Mouse (Mus musculus): ENCODE measurements at regions not wholly inside any gene's neighbourhood (a gene's known extent, or its start where the extent isn't known, plus 50 kb on each side); places are given as distances from the start of the nearest gene placed in this dataset.
"Not testable (repeated sequence)": the region's sequence is repeated elsewhere in the genome, so short reads cannot be mapped to it uniquely, and the experiment has no call there.

DNA sequence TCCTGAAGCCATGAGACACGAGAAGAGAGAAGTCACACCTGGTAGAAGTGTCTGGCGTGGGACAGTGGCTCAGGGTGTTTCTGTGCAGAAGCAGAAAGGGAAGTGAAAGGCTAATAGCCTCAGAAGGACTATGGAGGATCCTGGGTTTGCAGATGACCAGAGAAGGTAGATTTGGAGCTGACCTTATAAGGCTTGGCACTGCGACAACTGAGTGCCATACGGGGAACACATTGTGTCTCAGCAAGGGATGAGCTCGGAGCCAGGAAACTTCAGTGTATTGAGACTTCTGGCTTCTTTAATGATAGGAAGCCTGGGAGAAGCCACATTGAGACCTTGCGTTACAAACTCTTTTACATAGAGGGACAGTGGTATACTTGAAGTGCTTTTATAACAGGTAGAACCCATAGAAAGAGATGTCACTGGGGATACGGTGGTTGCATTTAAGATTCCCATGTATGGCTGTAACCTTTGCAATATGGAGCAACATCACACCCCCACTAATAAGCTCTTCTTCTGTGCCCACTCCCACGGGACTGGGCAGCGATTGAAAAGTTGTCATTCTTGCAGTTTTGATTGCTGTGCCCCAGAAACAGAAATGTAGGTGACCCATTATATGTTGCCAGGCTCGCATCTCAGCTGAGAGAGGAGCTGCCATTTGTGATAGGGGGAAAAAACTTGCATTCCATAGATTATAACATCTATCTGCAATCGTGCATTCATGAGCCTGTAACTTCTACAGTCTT, 61.8 kb upstream of the Dync1i1 start:
- Histone ChIP-seq H3K9me3 (replicated peaks) (no peaks in the 10 kb centered on the region), H3K4me2 (replicated peaks) (no peak overlapping the region), H3K27me3 (no peaks in the 10 kb centered on the region), H3K36me3 (no peaks in the 10 kb centered on the region), H3K9ac (no peak overlapping the region), H3K4me1 (no peaks in the 10 kb centered on the region), H3K27ac (no peak overlapping the region), H3K4me3 (no peak overlapping the region)
- ATAC-seq (ENCODE audit: low FRiP score): no peak
- WGBS: 94% methylated on average over 11 of the region's 11 CpGs

DNA sequence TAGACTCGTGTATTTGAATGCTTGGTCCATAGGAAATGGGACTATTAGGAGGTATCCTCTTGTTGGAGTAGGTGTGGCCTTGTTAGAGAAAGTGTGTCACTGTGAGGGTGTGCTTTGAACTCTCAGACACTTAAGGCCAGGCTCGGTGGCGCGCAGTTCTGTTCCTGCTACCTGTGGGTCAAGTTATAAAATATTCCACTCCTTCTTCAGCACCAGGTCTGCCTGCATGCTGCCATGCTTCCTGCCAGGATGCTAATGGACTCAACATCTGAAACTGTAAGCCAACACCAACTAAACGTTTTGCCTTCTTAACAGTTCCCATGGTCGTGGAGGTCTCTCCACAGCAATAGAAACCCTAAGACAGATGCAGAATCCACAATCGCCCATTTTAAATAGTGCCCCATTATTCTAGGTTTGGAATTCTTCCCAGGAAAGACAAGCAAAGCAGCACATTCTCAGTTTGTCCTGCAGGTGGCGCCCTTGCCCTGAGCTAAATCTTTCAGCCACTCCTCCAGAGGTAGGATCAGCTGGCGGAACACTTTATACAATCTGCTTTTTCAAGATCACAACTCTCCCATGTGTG, 80.2 kb upstream of the Dync1i1 start:
- Histone ChIP-seq H3K9me3 (replicated peaks) (no peaks in the 10 kb centered on the region), H3K4me1 (no peaks in the 10 kb centered on the region), H3K36me3 (no peaks in the 10 kb centered on the region), H3K27ac (no peak overlapping the region), H3K27me3 (no peaks in the 10 kb centered on the region), H3K9ac (no peak overlapping the region), H3K4me2 (replicated peaks) (no peak overlapping the region), H3K4me3 (no peak overlapping the region)
- 34% methylated on average over 9 of the region's 9 CpGs for WGBS
- peak; percentile 63 for ATAC-seq (ENCODE audit: low FRiP score)

DNA sequence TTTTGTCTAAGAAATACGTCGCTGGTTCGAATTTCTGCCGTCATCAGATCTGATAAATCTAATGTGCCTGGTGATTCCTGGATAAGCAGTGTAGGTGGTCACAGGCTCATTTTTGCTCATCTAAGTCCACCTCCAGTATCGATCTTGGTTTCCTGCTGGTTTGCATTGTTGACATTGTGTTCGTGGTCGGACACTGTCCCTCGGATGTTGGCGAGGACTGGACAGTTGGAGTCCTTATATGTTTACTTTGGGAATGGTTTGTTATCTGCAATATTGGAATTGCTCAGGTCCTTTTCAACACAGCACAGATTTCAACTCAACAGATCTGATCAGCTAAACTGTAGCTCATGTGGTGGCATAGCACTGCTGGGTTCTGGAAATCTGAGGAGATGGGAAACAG, 91.2 kb upstream of the Dync1i1 start:
- no peaks in the 10 kb centered on the region for H3K4me1 ChIP-seq
- no peaks in the 10 kb centered on the region for H3K36me3 ChIP-seq
- no peak overlapping the region for H3K9ac ChIP-seq
- 91% methylated on average over 9 of the region's 9 CpGs for WGBS
- H3K9me3 ChIP-seq (replicated peaks): no peaks in the 10 kb centered on the region
- H3K27ac ChIP-seq: no peak overlapping the region
- no peaks in the 10 kb centered on the region for H3K27me3 ChIP-seq
- no peak overlapping the region for H3K4me3 ChIP-seq
- H3K4me2 ChIP-seq (replicated peaks): no peak overlapping the region
- no peak for ATAC-seq (ENCODE audit: low FRiP score)

DNA sequence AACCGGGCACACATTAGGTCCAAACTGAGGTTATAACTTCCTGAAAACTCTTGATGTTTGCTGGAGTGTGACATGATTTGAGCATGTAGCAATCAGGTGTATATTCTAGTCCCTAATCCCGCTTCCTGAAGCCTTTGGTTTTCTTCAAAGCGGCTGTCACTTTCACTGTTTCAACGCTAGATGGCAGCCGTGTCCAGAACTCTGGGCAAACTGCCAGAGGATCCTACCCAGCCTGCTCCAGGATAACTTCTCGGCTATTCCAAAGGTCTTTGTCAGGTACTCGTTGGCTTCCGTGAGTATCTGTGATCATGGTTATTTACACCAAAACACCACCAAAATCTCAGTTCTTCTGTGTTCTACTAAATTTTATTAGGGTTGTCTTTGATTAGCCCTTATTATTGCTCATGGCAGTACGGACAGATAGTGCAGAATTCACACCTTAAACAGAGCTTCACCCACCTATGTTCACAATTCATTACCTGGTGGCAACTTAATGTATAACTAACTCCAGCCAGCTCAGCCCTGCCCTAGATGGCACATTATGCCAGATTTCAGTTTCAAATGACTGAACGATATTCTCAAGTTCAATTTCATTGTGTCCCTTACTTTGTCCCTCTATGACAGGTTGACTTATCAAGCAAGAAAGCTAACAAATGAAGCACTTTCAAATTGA, 92.3 kb upstream of the Dync1i1 start:
- Histone ChIP-seq H3K4me1 (no peaks in the 10 kb centered on the region), H3K4me2 (replicated peaks) (no peak overlapping the region), H3K27me3 (no peaks in the 10 kb centered on the region), H3K9ac (no peak overlapping the region), H3K4me3 (no peak overlapping the region), H3K36me3 (no peaks in the 10 kb centered on the region), H3K27ac (no peak overlapping the region), H3K9me3 (replicated peaks) (no peaks in the 10 kb centered on the region)
- ATAC-seq (ENCODE audit: low FRiP score): peak; percentile 46; the same call in 1 of the 2 replicates
- WGBS: 27% methylated on average over 10 of the region's 10 CpGs

DNA sequence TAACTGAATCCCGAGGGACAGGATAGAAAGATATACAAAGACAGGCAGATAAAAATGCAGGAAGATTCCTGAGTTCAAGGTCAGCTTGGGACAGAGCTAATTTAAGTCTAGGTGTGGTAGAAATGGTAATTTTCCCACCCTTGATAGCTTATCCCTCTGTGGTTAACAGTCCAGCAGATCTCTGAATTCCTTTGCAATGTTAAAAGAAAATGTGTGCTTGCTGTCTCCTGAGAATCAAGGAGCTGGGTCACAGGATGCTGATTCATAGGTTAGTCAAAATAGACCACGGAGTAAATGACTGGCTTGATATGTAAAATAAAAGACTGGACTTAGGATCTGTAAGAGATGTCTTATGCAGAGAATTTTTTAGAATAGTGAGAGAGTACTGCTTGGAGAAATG, 101.4 kb upstream of the Dync1i1 start:
- Histone ChIP-seq H3K9me3 (replicated peaks) (no peaks in the 10 kb centered on the region), H3K36me3 (no peaks in the 10 kb centered on the region), H3K9ac (no peak overlapping the region), H3K27ac (no peak overlapping the region), H3K27me3 (no peaks in the 10 kb centered on the region), H3K4me2 (replicated peaks) (no peak overlapping the region), H3K4me3 (no peak overlapping the region), H3K4me1 (no peaks in the 10 kb centered on the region)
- WGBS: 79% methylated on average over 2 of the region's 2 CpGs
- no peak for ATAC-seq (ENCODE audit: low FRiP score)

DNA sequence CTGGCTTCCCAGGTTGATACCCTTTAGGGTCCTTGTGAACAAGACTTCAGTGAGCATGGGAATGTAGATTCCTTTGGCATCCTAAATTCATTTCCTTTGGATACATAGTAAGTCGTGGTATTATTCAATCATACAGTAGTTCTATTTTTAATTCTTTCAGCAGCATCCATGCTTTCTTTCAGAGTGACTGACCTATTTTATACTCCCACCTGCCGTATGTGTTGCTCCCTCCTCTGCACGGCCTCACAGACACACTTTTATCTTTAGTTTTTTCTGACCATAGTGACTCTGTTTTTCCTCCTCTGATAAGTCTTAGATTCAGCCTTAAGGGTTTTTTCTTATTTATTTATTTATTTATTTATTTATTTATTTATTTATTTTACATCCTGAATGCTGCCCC, 103.9 kb upstream of the Dync1i1 start:
- Histone ChIP-seq H3K9me3 (replicated peaks) (no peaks in the 10 kb centered on the region), H3K27ac (no peak overlapping the region), H3K4me1 (no peaks in the 10 kb centered on the region), H3K4me2 (replicated peaks) (no peak overlapping the region), H3K27me3 (no peaks in the 10 kb centered on the region), H3K4me3 (no peak overlapping the region), H3K9ac (no peak overlapping the region), H3K36me3 (no peaks in the 10 kb centered on the region)
- no peak for ATAC-seq (ENCODE audit: low FRiP score)
- 91% methylated on average over 3 of the region's 3 CpGs for WGBS

DNA sequence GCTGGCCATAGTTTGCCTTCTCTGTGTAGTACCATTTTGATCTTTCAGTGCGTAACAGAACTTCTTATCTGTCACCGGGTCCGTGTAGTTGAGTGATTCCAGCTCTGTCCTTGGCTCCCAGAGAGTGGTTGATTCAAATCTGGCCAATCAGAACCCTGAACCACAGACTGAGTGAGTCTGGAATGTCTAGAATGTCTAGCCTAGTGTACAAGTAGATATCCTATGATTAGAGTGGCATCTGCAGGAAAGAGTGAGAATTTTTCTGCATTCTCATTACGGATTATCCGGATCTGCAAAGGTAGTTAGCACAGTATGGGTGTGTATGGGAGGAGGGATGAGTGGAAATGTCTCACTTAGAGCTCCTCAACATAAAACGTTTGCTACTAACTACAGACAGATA, 97.9 kb upstream of the Pdk4 start:
- ATAC-seq (ENCODE audit: low FRiP score): no peak
- H3K4me2 ChIP-seq (replicated peaks): no peak overlapping the region
- no peak overlapping the region for H3K4me3 ChIP-seq
- H3K9me3 ChIP-seq (replicated peaks): no peaks in the 10 kb centered on the region
- H3K9ac ChIP-seq: no peak overlapping the region
- 80% methylated on average over 6 of the region's 6 CpGs for WGBS
- no peaks in the 10 kb centered on the region for H3K4me1 ChIP-seq
- no peak overlapping the region for H3K27ac ChIP-seq
- H3K36me3 ChIP-seq: no peaks in the 10 kb centered on the region
- H3K27me3 ChIP-seq: no peaks in the 10 kb centered on the region

DNA sequence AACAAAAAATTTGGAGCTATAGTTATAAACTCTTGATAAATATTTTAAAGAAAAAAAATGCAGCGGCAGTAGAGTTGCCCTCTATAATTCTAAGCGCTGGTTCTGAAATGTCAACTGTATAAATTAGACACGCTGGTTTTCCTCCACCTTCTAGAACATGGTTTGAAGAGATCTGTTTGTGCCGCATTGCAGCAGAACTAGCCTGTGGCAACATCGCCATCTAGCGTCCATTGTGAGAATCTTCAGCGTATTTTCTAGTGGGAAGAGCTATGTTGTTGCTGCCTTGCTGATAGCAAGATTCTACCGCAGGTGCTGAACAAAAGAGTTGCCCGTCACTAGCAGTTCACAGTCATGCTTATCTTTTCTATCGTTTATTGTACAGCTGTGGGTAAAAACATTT, 93.5 kb upstream of the Pdk4 start:
- Histone ChIP-seq H3K27me3 (no peaks in the 10 kb centered on the region), H3K27ac (no peak overlapping the region), H3K9me3 (replicated peaks) (no peaks in the 10 kb centered on the region), H3K4me2 (replicated peaks) (no peak overlapping the region), H3K9ac (no peak overlapping the region), H3K4me3 (no peak overlapping the region), H3K36me3 (no peaks in the 10 kb centered on the region), H3K4me1 (no peaks in the 10 kb centered on the region)
- WGBS: 7% methylated on average over 10 of the region's 10 CpGs
- ATAC-seq (ENCODE audit: low FRiP score): peak; percentile 81

DNA sequence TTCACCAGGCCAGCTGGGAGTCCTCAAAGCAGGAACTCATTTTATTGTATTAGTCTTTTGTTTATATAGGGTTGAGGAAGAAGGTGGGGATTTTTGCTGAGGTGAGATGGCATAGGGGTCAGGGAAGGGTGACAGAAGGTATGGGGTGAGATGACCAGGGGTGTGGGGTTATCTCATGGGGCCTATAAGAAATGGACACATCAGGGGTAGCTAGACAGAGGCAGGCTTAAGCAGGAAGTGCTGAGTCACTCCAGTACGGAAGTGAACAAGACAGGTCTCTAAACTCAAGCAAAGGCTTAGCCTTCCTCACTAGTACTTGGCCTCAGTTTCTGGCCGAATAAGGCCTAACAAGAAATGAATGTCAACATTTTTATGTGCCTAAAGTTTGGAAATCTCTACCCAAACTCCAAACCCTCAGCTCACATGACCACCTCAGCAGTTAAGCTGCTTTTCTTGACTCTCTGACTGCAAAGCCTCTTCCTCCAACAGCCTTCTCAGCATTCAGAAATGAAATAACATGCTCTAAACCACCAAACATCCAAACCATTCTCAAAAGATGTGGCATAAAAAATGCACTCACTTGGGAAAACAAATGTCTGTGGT, 86.9 kb upstream of the Pdk4 start:
- WGBS: 83% methylated on average over 2 of the region's 2 CpGs
- no peaks in the 10 kb centered on the region for H3K9me3 ChIP-seq (replicated peaks)
- ATAC-seq (ENCODE audit: low FRiP score): no peak
- no peaks in the 10 kb centered on the region for H3K27me3 ChIP-seq
- H3K27ac ChIP-seq: no peak overlapping the region
- H3K4me3 ChIP-seq: no peak overlapping the region
- H3K4me1 ChIP-seq: no peaks in the 10 kb centered on the region
- no peak overlapping the region for H3K4me2 ChIP-seq (replicated peaks)
- H3K36me3 ChIP-seq: no peaks in the 10 kb centered on the region
- H3K9ac ChIP-seq: no peak overlapping the region

DNA sequence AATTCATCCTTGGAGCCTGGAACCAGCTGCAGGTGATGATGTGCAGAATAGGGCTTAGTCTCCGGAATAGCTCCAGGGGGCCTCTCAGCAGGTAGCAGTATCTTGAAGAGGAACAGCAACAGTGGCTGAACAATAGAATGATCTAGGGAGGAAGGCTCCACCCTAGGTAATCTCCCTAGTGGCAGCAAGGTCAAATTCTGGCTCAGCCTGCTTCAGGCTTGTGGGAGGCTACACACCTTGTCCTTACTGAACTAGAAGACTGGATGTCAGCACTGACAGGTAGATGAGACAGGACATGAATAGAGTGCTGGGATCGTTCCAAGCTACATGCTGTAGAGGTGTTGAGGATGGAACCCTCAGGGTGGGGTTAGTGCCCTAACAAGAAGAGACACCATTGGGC, 80.8 kb upstream of the Pdk4 start:
- not testable (repeated sequence) for H3K4me1 ChIP-seq; H3K36me3 ChIP-seq; H3K27me3 ChIP-seq; H3K4me3 ChIP-seq; H3K9ac ChIP-seq; H3K27ac ChIP-seq; H3K9me3 ChIP-seq (replicated peaks); ATAC-seq (ENCODE audit: low FRiP score); H3K4me2 ChIP-seq (replicated peaks)
- WGBS: 71% methylated on average over 2 of the region's 2 CpGs

DNA sequence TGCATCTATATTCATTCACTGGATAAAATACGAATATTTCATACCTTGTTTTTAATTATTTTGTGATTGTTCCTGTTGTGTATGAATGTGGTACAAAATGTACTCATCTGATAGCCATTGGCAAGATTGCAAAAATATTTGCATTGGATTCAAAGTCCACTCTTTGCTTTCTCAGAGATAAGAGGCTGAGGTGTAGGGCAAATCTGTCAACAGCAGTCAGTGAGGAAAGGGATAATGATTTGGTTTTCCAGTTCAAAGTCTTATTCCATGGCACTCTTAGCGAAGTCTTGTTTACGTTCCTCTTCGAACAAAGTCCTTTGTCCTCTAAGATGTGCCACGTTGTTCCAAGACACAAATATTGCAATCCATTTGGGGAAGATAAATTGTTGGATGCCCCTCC, 70.5 kb upstream of the Pdk4 start:
- WGBS: 81% methylated on average over 5 of the region's 5 CpGs
- H3K9me3 ChIP-seq (replicated peaks): no peaks in the 10 kb centered on the region
- ATAC-seq (ENCODE audit: low FRiP score): no peak

DNA sequence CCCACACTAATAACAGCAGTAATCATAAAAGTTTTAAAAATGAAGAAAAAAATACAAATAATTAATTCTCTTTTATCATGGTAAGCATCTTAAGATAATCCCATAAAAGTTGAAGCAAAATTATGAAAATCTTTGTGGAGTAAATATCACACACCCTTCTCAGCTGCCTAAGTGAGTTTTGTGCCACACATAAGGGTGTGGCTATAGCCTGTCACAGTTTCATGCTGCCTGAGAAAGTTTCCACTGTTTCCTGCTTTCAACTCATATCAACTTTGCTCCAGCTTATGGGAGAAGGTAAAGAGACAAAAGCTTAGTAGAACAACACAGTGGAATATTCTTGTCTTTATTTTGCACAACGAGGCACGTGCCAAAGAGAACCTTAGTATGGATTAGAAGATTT, 68.9 kb upstream of the Pdk4 start:
- no peak overlapping the region for H3K4me3 ChIP-seq

More for the DNA sequence above, 70.5 kb upstream of the Pdk4 start:
- Histone ChIP-seq H3K4me2 (replicated peaks) (no peak overlapping the region), H3K36me3 (no peaks in the 10 kb centered on the region), H3K27me3 (no peaks in the 10 kb centered on the region), H3K27ac (no peak overlapping the region), H3K9ac (no peak overlapping the region), H3K4me3 (no peak overlapping the region), H3K4me1 (no peaks in the 10 kb centered on the region)

More for the DNA sequence above, 68.9 kb upstream of the Pdk4 start:
- Histone ChIP-seq H3K9ac (no peak overlapping the region), H3K4me1 (no peaks in the 10 kb centered on the region), H3K27ac (no peak overlapping the region), H3K4me2 (replicated peaks) (no peak overlapping the region), H3K36me3 (no peaks in the 10 kb centered on the region), H3K9me3 (replicated peaks) (no peaks in the 10 kb centered on the region), H3K27me3 (no peaks in the 10 kb centered on the region)
- ATAC-seq (ENCODE audit: low FRiP score): no peak
- 85% methylated on average over 2 of the region's 2 CpGs for WGBS
